In genomic region chr14:9475169-9475568, GRCm38 (mm10) we compare ENCODE assay signal across 11 mouse cellular contexts.
A peak's percentile ranks its signal among the peaks of the same experiment; 100 is the strongest.
DNase-seq lines count a peak whose midpoint lies in the region.
"Had no signal": no experiment of that assay in that cellular context is flagged by ENCODE, and none has a peak within 500 bp of the region (broad histone marks: within the 10 kb centered on the region; RNA-seq: fewer than 3 reads in every experiment).

No protein-coding gene starts in this region.

- no peaks in the 10 kb centered on the region for H3K36me3 ChIP-seq in forebrain, embryonic 10.5 days (replicated peaks)
- H3K36me3 ChIP-seq: heart, embryonic 13.5 days; limb, embryonic 12.5 days had no signal

- WGBS in forebrain, embryonic 10.5 days = 79% methylated on average over 7 of the region's 7 CpGs

- no peak overlapping the region for H3K27ac ChIP-seq in forebrain, embryonic 10.5 days
- H3K27ac ChIP-seq: heart, embryonic 13.5 days; limb, embryonic 12.5 days had no signal

- peak; percentile 10 to 15 for DNase-seq in frontal cortex, postnatal 36 days (ENCODE audit: low spot score in 2 of 2)
- no peak for DNase-seq in frontal cortex, postnatal 14 days (ENCODE audit: low spot score in 2 of 2)
- peak; percentile 42 for DNase-seq in 3134 (ENCODE audit: extremely low read depth, insufficient read length, low spot score)
- peak; percentile 38 to 47 for DNase-seq in adrenal gland, postnatal 36 days
- peak; percentile 9 for DNase-seq in heart, postnatal 4 days
- no peak for DNase-seq in forebrain, embryonic 10.5 days (ENCODE audit: extremely low spot score, low spot score)
- DNase-seq in embryo, embryonic 11 days = no peak
- DNase-seq in thymus, postnatal 14 days = no peak
- DNase-seq: kidney, adult 11 months had no signal

- no peaks in the 10 kb centered on the region for H3K9me3 ChIP-seq in forebrain, embryonic 10.5 days
- H3K9me3 ChIP-seq: heart, embryonic 13.5 days; limb, embryonic 12.5 days had no signal

- H3K4me1 ChIP-seq in forebrain, embryonic 10.5 days = peaks cover 7% of the 10 kb centered on the region
- H3K4me1 ChIP-seq: heart, embryonic 13.5 days; limb, embryonic 12.5 days had no signal

- H3K27me3 ChIP-seq in forebrain, embryonic 10.5 days (ENCODE audit: poor library complexity, severe bottlenecking) = no peaks in the 10 kb centered on the region
- H3K27me3 ChIP-seq: heart, embryonic 13.5 days; limb, embryonic 12.5 days had no signal

- H3K4me3 ChIP-seq in forebrain, embryonic 10.5 days = no peak overlapping the region
- H3K4me3 ChIP-seq: heart, embryonic 13.5 days; limb, embryonic 12.5 days had no signal

Comparison
In these comparisons a context has a peak if more than half of its experiments do, and no peak if none do; other contexts are left out.
1. DNase-seq: peak in frontal cortex, postnatal 36 days (2 of 2), 3134 (single experiment), adrenal gland, postnatal 36 days (2 of 2) and heart, postnatal 4 days (single experiment); none in frontal cortex, postnatal 14 days (0 of 2), forebrain, embryonic 10.5 days (single experiment), embryo, embryonic 11 days (single experiment) and thymus, postnatal 14 days (single experiment).